Mouse (Mus musculus) embryonic facial prominence, embryonic 15.5 days (tissue): ENCODE results near the gene Ap2a1. TPM values are rescaled to one million over a fixed set of nuclear protein-coding genes. Genes with fewer than 3 reads are reported as not detected.

Experiments
- ATAC-seq: fragments of 200-750 bp; cut with Nextera tagmentation; 2 replicates; pipeline ENCODE4 v1.8.0; 2017; ENCODE audit warnings: low read depth, moderate TSS enrichment; ENCODE audit not compliant: insufficient number of reproducible peaks, low FRiP score, low TSS enrichment
- H3K27ac ChIP-seq: fragments of 300-500 bp; sonication (generic); replicated peaks from 2 replicates; pipeline ENCODE4 v1.5.1; 2015; ENCODE audit warnings: mild to moderate bottlenecking, inconsistent platforms
- H3K27me3 ChIP-seq: fragments of 300-500 bp; sonication (generic); 2 replicates; pipeline ENCODE4 v1.6.1; 2015; ENCODE audit warnings: inconsistent platforms
- H3K36me3 ChIP-seq: fragments of 300-500 bp; sonication (generic); 2 replicates; pipeline ENCODE4 v1.6.1; 2015; ENCODE audit warnings: mild to moderate bottlenecking, inconsistent platforms
- H3K4me1 ChIP-seq: fragments of 300-500 bp; sonication (generic); 2 replicates; pipeline ENCODE4 v1.6.1; 2015; ENCODE audit warnings: inconsistent platforms
- H3K4me2 ChIP-seq: fragments of 300-500 bp; sonication (generic); replicated peaks from 2 replicates; pipeline ENCODE4 v1.6.1; 2015; ENCODE audit warnings: mild to moderate bottlenecking, inconsistent platforms
- H3K4me3 ChIP-seq: fragments of 300-500 bp; sonication (generic); replicated peaks from 2 replicates; pipeline ENCODE4 v1.5.1; 2015; ENCODE audit warnings: mild to moderate bottlenecking, inconsistent platforms
- H3K9ac ChIP-seq: fragments of 300-500 bp; sonication (generic); 2 replicates; pipeline ENCODE4 v1.6.1; 2015; ENCODE audit warnings: inconsistent platforms
- H3K9me3 ChIP-seq: fragments of 300-500 bp; sonication (generic); replicated peaks from 2 replicates; pipeline ENCODE4 v1.6.1; 2016; ENCODE audit warnings: inconsistent platforms
- WGBS: fragments of 180-500 bp; shearing (Covaris S2); methylation state at CpG from one replicate; pipeline ENCODE4 v1.1.7; 2015; 5-methylcytosine and 5-hydroxymethylcytosine counted together
- polyA plus RNA-seq: library from polyadenylated mRNA; unstranded; fragments of >200 nt; fragmentation: Nextera tagmentation; extraction: Ambion mirVana; gene quantifications from 2 replicates; pipeline ENCODE4 v1.2.1, GENCODE M21; 2015

Gene Ap2a1
- polyA plus RNA-seq, 1 experiment from 2014 or later = 76.2 TPM

- ATAC-seq = no peak
- Histone ChIP-seq H3K27ac (no peak overlapping the region), H3K9me3 (no peaks in the 10 kb centered on the region), H3K4me2 (no peak overlapping the region), H3K4me3 (no peak overlapping the region), H3K27me3 (no peaks in the 10 kb centered on the region), H3K36me3 (peaks cover 6% of the 10 kb centered on the region), H3K4me1 (peaks cover 29% of the 10 kb centered on the region), H3K9ac (no peak overlapping the region)
- 73% methylated on average over 1 of the region's 1 CpGs for WGBS
Observed at GRCm38 (mm10) chr7:44871181-44871580, 58.1 kb downstream of the Ap2a1 start.

DNA sequence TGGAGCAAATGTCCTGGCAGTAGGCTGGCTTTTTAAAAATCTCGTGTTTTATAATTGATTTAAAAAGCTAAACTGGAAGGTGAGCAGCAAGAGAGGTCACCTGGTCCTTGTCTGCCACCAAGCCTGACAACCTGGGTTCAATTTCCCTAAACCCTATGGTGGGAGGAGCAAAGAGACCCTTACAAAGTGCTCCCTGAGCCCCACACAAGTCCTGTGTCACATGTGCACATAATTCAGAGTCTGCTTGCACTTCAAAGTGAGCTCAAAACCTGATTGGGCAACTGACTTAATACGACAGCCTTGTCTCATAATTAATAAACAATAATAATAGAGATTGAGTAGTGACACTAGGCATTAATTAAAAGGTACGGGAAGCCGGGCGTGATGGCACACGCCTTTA lies 58.7 kb downstream of the Ap2a1 start:
- WGBS = 76% methylated on average over 6 of the region's 6 CpGs
- Histone ChIP-seq H3K9me3 (no peaks in the 10 kb centered on the region), H3K27ac (peak overlapping the region; percentile 100; the same call in 1 of the 2 replicates)

GRCm38 (mm10) chr7:44869697-44870528 lies 59.4 kb downstream of the Ap2a1 start, which contains the start of gene Ptov1:
TSS of gene Ptov1 (minus strand) at chr7:44869788.
- Histone ChIP-seq H3K27me3 (no peaks in the 10 kb centered on the region), H3K4me2 (peak within 1 kb of the TSS; percentile 89), H3K36me3 (peaks cover 14% of the 10 kb centered on the region), H3K9ac (peak within 1 kb of the TSS; percentile 100), H3K9me3 (no peaks in the 10 kb centered on the region), H3K27ac (peak within 1 kb of the TSS; percentile 100), H3K4me1 (peaks cover 42% of the 10 kb centered on the region), H3K4me3 (peak within 1 kb of the TSS; percentile 95)
- 8% methylated on average over 28 of the region's 29 CpGs for WGBS
- ATAC-seq = peak; percentile 93

More for the DNA sequence above, 58.7 kb downstream of the Ap2a1 start:
- Histone ChIP-seq H3K4me3 (peak overlapping the region; percentile 95), H3K36me3 (peaks cover 7% of the 10 kb centered on the region), H3K4me2 (peak overlapping the region; percentile 89), H3K4me1 (peaks cover 35% of the 10 kb centered on the region), H3K9ac (no peak overlapping the region), H3K27me3 (no peaks in the 10 kb centered on the region)
- ATAC-seq = no peak

- ATAC-seq = peak; percentile 72
- peak overlapping the region; percentile 100 for H3K27ac ChIP-seq
- H3K9ac ChIP-seq = peak overlapping the region; percentile 100
- no peaks in the 10 kb centered on the region for H3K27me3 ChIP-seq
- under 1% methylated on average over 84 of the region's 108 CpGs for WGBS
- peaks cover 22% of the 10 kb centered on the region for H3K36me3 ChIP-seq
- H3K4me2 ChIP-seq = peak overlapping the region; percentile 89
- H3K9me3 ChIP-seq = no peaks in the 10 kb centered on the region
- peaks cover 50% of the 10 kb centered on the region for H3K4me1 ChIP-seq
- H3K4me3 ChIP-seq = peak overlapping the region; percentile 95
Observed at GRCm38 (mm10) chr7:44868919-44869696, 60.2 kb downstream of the Ap2a1 start.

DNA sequence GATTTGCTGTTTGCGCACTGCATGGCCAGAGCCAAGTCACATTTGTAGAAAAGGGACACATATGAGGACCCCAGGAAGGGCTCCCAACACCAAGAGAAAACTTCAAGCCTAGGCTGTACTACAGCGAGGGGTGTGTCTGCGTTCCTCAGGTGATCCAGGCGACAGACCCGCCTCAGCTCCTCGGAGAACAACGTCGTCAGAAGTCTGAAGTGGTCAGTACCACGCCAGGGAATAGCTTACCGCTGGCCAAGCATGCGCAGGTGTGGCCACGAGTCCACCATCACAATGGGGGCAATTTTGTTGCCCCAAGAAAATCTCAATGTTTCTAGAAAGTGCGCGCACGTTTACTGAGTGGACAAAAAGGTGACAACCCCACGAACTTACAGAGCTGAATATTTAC lies 60.8 kb downstream of the Ap2a1 start:
- no peak for ATAC-seq
- H3K27ac ChIP-seq = peak overlapping the region; percentile 100
- H3K4me1 ChIP-seq = peaks cover 54% of the 10 kb centered on the region
- WGBS = 4% methylated on average over 16 of the region's 16 CpGs
- H3K36me3 ChIP-seq = peaks cover 28% of the 10 kb centered on the region
- H3K4me2 ChIP-seq = peak overlapping the region; percentile 89
- no peaks in the 10 kb centered on the region for H3K9me3 ChIP-seq
- H3K27me3 ChIP-seq = no peaks in the 10 kb centered on the region
- H3K9ac ChIP-seq = peak overlapping the region; percentile 100
- H3K4me3 ChIP-seq = peak overlapping the region; percentile 95

DNA sequence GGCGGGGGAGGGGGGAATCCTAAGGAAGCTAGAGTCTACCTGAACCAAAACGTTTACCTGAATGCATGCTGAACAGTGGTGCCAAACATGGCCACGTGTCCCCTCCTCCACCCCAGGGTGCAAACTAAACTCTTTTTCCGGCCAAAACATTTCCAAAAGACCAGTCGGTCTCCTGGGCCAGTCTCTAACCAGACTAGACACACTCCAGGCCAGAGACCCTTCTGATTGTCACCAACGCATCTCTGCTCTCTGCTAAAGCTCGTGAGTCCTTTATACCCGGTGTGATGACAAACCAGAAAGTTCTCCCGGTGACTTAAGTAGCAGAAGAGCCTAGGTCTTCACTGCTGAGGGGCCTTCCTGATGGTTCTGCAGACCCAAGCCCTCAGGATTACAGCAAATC lies 61.5 kb downstream of the Ap2a1 start:
- H3K27me3 ChIP-seq = no peaks in the 10 kb centered on the region
- whole genome bisulfite sequencing = 39% methylated on average over 9 of the region's 9 CpGs
- peak overlapping the region; percentile 100 for H3K27ac ChIP-seq
- peak overlapping the region; percentile 95 for H3K4me3 ChIP-seq
- peak overlapping the region; percentile 100 for H3K9ac ChIP-seq
- H3K9me3 ChIP-seq = no peaks in the 10 kb centered on the region
- peaks cover 35% of the 10 kb centered on the region for H3K36me3 ChIP-seq
- H3K4me1 ChIP-seq = peaks cover 56% of the 10 kb centered on the region
- H3K4me2 ChIP-seq = peak overlapping the region; percentile 89
- no peak for ATAC-seq

DNA sequence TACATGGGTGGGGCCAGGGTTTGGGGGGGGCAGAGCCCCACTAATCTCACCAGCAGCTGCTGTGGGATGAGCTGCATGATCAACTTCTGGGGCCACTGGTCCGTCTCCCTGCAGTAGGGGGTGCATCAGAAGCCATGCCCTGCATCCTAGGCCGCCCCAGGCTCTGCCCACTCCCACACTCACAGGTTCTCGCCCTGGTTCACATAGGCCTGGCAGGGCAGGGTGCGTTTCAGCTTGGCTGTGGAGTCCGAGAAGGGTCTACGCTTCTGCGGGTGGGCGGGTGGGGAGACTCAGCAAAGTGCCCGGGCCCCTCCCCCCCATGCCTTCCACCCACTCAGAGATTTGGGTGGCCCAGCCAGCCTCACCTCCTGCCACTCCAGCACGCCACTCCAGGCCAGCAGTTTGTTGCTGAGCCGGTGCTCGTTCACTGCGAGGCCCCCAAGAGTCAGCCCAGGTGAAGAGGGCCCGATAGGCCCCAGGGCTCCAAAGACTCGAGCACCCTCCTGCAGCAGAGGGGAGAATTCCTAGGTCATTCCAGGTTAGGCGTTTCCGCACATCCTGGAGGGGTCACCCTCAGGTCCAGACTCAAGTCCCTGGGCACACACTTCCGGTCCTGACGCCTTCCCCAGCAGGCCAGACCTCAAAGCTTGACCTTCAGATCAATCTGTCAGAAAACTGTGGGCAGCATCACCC lies 62.1 kb downstream of the Ap2a1 start:
- Histone ChIP-seq H3K4me2 (peak overlapping the region; percentile 89), H3K9ac (peak overlapping the region; percentile 27), H3K27ac (peak overlapping the region; percentile 100), H3K27me3 (no peaks in the 10 kb centered on the region), H3K9me3 (no peaks in the 10 kb centered on the region), H3K4me1 (peaks cover 56% of the 10 kb centered on the region), H3K36me3 (peaks cover 41% of the 10 kb centered on the region), H3K4me3 (peak overlapping the region; percentile 95)
- WGBS = 59% methylated on average over 19 of the region's 19 CpGs
- no peak for ATAC-seq

DNA sequence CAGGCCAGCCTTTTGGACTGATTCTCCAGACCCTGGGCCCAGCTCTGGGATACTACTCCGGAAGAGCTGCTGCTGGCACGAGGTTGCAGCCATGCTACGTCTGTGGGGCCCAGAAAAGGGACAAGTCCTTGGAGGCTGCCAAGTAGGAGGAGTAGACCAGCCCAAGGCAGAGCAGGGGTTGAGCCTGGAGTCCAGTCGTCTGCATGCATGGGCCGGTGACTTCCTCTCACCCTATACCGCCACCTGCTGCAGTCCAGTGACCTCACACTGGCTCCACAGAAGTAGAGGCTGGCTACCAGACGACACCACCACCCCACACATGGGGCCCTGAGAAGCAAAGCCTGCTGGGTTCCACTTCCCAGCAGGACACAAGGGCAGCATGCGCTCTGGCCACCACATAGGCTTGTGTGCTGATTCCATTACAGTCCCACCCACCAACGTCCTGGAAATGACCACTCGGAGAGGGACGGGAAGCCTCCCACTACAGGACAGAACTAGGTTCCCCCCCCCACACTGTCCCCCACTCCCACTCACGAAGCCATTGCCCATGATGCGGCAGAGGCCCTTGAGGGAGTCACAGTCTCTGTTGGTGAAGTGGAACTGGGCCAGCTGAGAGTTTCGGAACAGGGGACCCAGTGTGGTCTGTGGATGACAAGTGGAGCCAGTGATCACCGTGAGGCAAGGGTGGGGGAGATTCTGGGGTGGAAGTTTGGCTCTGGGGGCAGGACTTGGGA lies 62.9 kb downstream of the Ap2a1 start:
- H3K4me1 ChIP-seq = peaks cover 56% of the 10 kb centered on the region
- peak overlapping the region; percentile 74 for H3K27ac ChIP-seq
- H3K9me3 ChIP-seq = no peaks in the 10 kb centered on the region
- 45% methylated on average over 15 of the region's 15 CpGs for WGBS
- H3K9ac ChIP-seq = no peak overlapping the region; the same call in 1 of the 2 replicates
- H3K27me3 ChIP-seq = no peaks in the 10 kb centered on the region
- no peak for ATAC-seq
- H3K4me3 ChIP-seq = peak overlapping the region; percentile 95
- H3K4me2 ChIP-seq = peak overlapping the region; percentile 89
- H3K36me3 ChIP-seq = peaks cover 48% of the 10 kb centered on the region

- WGBS = 78% methylated on average over 24 of the region's 24 CpGs
- no peak overlapping the region for H3K4me3 ChIP-seq
- peaks cover 52% of the 10 kb centered on the region for H3K36me3 ChIP-seq
- H3K4me2 ChIP-seq = no peak overlapping the region
- ATAC-seq = no peak
- H3K27me3 ChIP-seq = no peaks in the 10 kb centered on the region
- H3K9me3 ChIP-seq = no peaks in the 10 kb centered on the region
- no peak overlapping the region for H3K9ac ChIP-seq
- peak overlapping the region; percentile 74 for H3K27ac ChIP-seq
- H3K4me1 ChIP-seq = peaks cover 64% of the 10 kb centered on the region
Observed at GRCm38 (mm10) chr7:44864595-44865542, 64.4 kb downstream of the Ap2a1 start.
